Mouse (Mus musculus): ENCODE measurements around the gene Tspyl4. TPM values are rescaled to one million over a fixed set of nuclear protein-coding genes. Genes with fewer than 3 reads are reported as not detected.

Gene Tspyl4
- polyA plus RNA-seq, 1 experiment from 2014 or later: 40.4 TPM

GRCm38 (mm10) chr10:34309915-34310685 lies 12.9 kb downstream of the Tspyl4 start:
- Histone ChIP-seq H3K9me3 (ENCODE audit: control insufficient read depth, low read length) (no peaks in the 10 kb centered on the region), H3K4me2 (ENCODE audit: low read depth) (no peak overlapping the region), H3K4me3 (ENCODE audit: low read depth, low read length) (no peak overlapping the region), H3K36me3 (ENCODE audit: control insufficient read depth, insufficient read depth, low read length) (no peaks in the 10 kb centered on the region), H3K9ac (ENCODE audit: low read length) (no peak overlapping the region), H3K4me1 (ENCODE audit: control insufficient read depth, insufficient read depth, low read length) (no peaks in the 10 kb centered on the region), H3K27ac (ENCODE audit: low read depth, low read length) (no peak overlapping the region), H3K27me3 (ENCODE audit: control insufficient read depth, insufficient read depth, low read length) (no peaks in the 10 kb centered on the region)
- ATAC-seq (ENCODE audit: insufficient read depth, low FRiP score, low TSS enrichment) (no peak), DNase-seq (ENCODE audit: low spot score) (no peak)
- 93% methylated on average over 9 of the region's 9 CpGs for WGBS

GRCm38 (mm10) chr10:34312536-34312935 lies 15.3 kb downstream of the Tspyl4 start:
- Histone ChIP-seq H3K4me1 (ENCODE audit: control insufficient read depth, insufficient read depth, low read length) (peaks cover 9% of the 10 kb centered on the region; the same call in 1 of the 2 replicates), H3K27ac (ENCODE audit: low read depth, low read length) (no peak overlapping the region), H3K9ac (ENCODE audit: low read length) (no peak overlapping the region), H3K4me2 (ENCODE audit: low read depth) (no peak overlapping the region), H3K4me3 (ENCODE audit: low read depth, low read length) (no peak overlapping the region), H3K36me3 (ENCODE audit: control insufficient read depth, insufficient read depth, low read length) (no peaks in the 10 kb centered on the region), H3K9me3 (ENCODE audit: control insufficient read depth, low read length) (no peaks in the 10 kb centered on the region), H3K27me3 (ENCODE audit: control insufficient read depth, insufficient read depth, low read length) (no peaks in the 10 kb centered on the region)
- ATAC-seq (ENCODE audit: insufficient read depth, low FRiP score, low TSS enrichment): no peak
- no peak for DNase-seq (ENCODE audit: low spot score)
- WGBS: 59% methylated on average over 3 of the region's 3 CpGs

GRCm38 (mm10) chr10:34316571-34317216 lies 19.5 kb downstream of the Tspyl4 start:
- H3K9me3 ChIP-seq (ENCODE audit: control insufficient read depth, low read length): no peaks in the 10 kb centered on the region
- no peak overlapping the region for H3K9ac ChIP-seq (ENCODE audit: low read length)
- H3K27me3 ChIP-seq (ENCODE audit: control insufficient read depth, insufficient read depth, low read length): no peaks in the 10 kb centered on the region
- peak overlapping the region; percentile 84 for H3K27ac ChIP-seq (ENCODE audit: low read depth, low read length)
- H3K4me1 ChIP-seq (ENCODE audit: control insufficient read depth, insufficient read depth, low read length): peaks cover 9% of the 10 kb centered on the region; the same call in 1 of the 2 replicates
- WGBS: 3% methylated on average over 3 of the region's 3 CpGs
- H3K36me3 ChIP-seq (ENCODE audit: control insufficient read depth, insufficient read depth, low read length): no peaks in the 10 kb centered on the region
- peak overlapping the region; percentile 22 for H3K4me2 ChIP-seq (ENCODE audit: low read depth)
- DNase-seq (ENCODE audit: low spot score) (peak; percentile 76), ATAC-seq (ENCODE audit: insufficient read depth, low FRiP score, low TSS enrichment) (peak; percentile 94)
- 0 out of 2 replicates have a peak overlapping the region, but pooled peaks have one; percentile 8 for H3K4me3 ChIP-seq (ENCODE audit: low read depth, low read length)

DNA sequence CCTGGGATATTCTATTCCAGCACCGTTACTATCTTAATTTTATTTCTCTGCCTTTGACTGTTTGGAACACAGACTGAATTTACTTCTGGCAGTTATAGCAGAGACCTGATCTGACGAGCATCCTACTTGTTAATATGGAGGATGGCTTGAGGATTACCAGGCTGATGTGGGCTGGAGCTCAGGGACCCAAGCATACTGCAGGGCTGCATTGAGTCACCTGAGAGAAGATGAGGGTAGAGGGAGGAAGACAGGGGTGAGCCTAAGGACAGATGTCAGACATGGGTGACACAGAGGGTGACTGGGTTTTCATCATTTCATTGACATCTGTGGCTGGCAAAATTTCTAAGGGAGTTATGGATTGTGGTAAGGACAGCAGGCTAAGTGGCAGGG lies 20.0 kb downstream of the Tspyl4 start:
- ATAC-seq (ENCODE audit: insufficient read depth, low FRiP score, low TSS enrichment) (peak; percentile 50), DNase-seq (ENCODE audit: low spot score) (no peak)
- WGBS: 25% methylated on average over 2 of the region's 2 CpGs
- no peaks in the 10 kb centered on the region for H3K9me3 ChIP-seq (ENCODE audit: control insufficient read depth, low read length)
- H3K36me3 ChIP-seq (ENCODE audit: control insufficient read depth, insufficient read depth, low read length): no peaks in the 10 kb centered on the region
- H3K4me3 ChIP-seq (ENCODE audit: low read depth, low read length): no peak overlapping the region
- no peak overlapping the region for H3K9ac ChIP-seq (ENCODE audit: low read length)
- no peaks in the 10 kb centered on the region for H3K27me3 ChIP-seq (ENCODE audit: control insufficient read depth, insufficient read depth, low read length)
- H3K4me1 ChIP-seq (ENCODE audit: control insufficient read depth, insufficient read depth, low read length): peaks cover 9% of the 10 kb centered on the region; the same call in 1 of the 2 replicates
- H3K27ac ChIP-seq (ENCODE audit: low read depth, low read length): peak overlapping the region; percentile 84
- H3K4me2 ChIP-seq (ENCODE audit: low read depth): peak overlapping the region; percentile 9; the same call in 1 of the 2 replicates

GRCm38 (mm10) chr10:34320809-34321208 lies 23.6 kb downstream of the Tspyl4 start:
- WGBS: 82% methylated on average over 2 of the region's 2 CpGs
- H3K4me3 ChIP-seq (ENCODE audit: low read depth, low read length): no peak overlapping the region
- H3K4me1 ChIP-seq (ENCODE audit: control insufficient read depth, insufficient read depth, low read length): peaks cover 9% of the 10 kb centered on the region; the same call in 1 of the 2 replicates
- ATAC-seq (ENCODE audit: insufficient read depth, low FRiP score, low TSS enrichment) (no peak), DNase-seq (ENCODE audit: low spot score) (no peak)
- no peak overlapping the region for H3K9ac ChIP-seq (ENCODE audit: low read length)
- H3K27me3 ChIP-seq (ENCODE audit: control insufficient read depth, insufficient read depth, low read length): no peaks in the 10 kb centered on the region
- H3K4me2 ChIP-seq (ENCODE audit: low read depth): no peak overlapping the region
- no peaks in the 10 kb centered on the region for H3K36me3 ChIP-seq (ENCODE audit: control insufficient read depth, insufficient read depth, low read length)
- no peak overlapping the region for H3K27ac ChIP-seq (ENCODE audit: low read depth, low read length)
- no peaks in the 10 kb centered on the region for H3K9me3 ChIP-seq (ENCODE audit: control insufficient read depth, low read length)

DNA sequence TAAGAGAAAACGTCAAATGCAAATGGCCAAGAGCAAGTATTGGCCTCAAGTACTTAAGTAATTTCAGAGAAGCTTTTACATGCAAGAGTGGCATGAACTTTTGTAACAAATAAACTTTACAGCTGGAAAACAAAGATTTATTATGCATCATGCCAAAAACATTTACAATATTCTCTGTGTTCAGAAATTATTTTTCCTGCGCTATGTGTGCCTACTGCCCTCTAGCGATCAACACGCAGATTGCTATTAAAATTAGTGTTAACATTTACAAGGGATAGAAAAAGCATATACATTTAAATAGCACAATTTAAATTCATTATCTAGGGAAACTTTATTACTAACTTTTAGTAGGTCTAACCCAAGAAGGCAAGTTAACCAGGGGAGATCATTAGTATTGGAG lies 29.5 kb downstream of the Tspyl4 start:
- ATAC-seq (ENCODE audit: insufficient read depth, low FRiP score, low TSS enrichment) (no peak), DNase-seq (ENCODE audit: low spot score) (no peak)
- Histone ChIP-seq H3K4me2 (ENCODE audit: low read depth) (no peak overlapping the region), H3K36me3 (ENCODE audit: control insufficient read depth, insufficient read depth, low read length) (no peaks in the 10 kb centered on the region), H3K9me3 (ENCODE audit: control insufficient read depth, low read length) (no peaks in the 10 kb centered on the region), H3K27me3 (ENCODE audit: control insufficient read depth, insufficient read depth, low read length) (no peaks in the 10 kb centered on the region), H3K4me1 (ENCODE audit: control insufficient read depth, insufficient read depth, low read length) (no peaks in the 10 kb centered on the region), H3K9ac (ENCODE audit: low read length) (no peak overlapping the region), H3K27ac (ENCODE audit: low read depth, low read length) (no peak overlapping the region), H3K4me3 (ENCODE audit: low read depth, low read length) (no peak overlapping the region)
- WGBS: 28% methylated on average over 4 of the region's 4 CpGs

- no peak overlapping the region for H3K4me3 ChIP-seq (ENCODE audit: low read depth, low read length)
- no peak overlapping the region for H3K9ac ChIP-seq (ENCODE audit: low read length)
- H3K27me3 ChIP-seq (ENCODE audit: control insufficient read depth, insufficient read depth, low read length): no peaks in the 10 kb centered on the region
- 62% methylated on average over 5 of the region's 5 CpGs for WGBS
- H3K4me2 ChIP-seq (ENCODE audit: low read depth): no peak overlapping the region
- no peak overlapping the region for H3K27ac ChIP-seq (ENCODE audit: low read depth, low read length)
- H3K9me3 ChIP-seq (ENCODE audit: control insufficient read depth, low read length): no peaks in the 10 kb centered on the region
- H3K4me1 ChIP-seq (ENCODE audit: control insufficient read depth, insufficient read depth, low read length): no peaks in the 10 kb centered on the region
- ATAC-seq (ENCODE audit: insufficient read depth, low FRiP score, low TSS enrichment) (no peak), DNase-seq (ENCODE audit: low spot score) (no peak)
- no peaks in the 10 kb centered on the region for H3K36me3 ChIP-seq (ENCODE audit: control insufficient read depth, insufficient read depth, low read length)
These were observed 29.9 kb downstream of the Tspyl4 start for GRCm38 (mm10) chr10:34327144-34327543.

GRCm38 (mm10) chr10:34328310-34328709 lies 31.1 kb downstream of the Tspyl4 start:
- Histone ChIP-seq H3K27me3 (ENCODE audit: control insufficient read depth, insufficient read depth, low read length) (no peaks in the 10 kb centered on the region), H3K4me3 (ENCODE audit: low read depth, low read length) (no peak overlapping the region), H3K27ac (ENCODE audit: low read depth, low read length) (no peak overlapping the region), H3K4me2 (ENCODE audit: low read depth) (no peak overlapping the region), H3K4me1 (ENCODE audit: control insufficient read depth, insufficient read depth, low read length) (no peaks in the 10 kb centered on the region), H3K9me3 (ENCODE audit: control insufficient read depth, low read length) (no peaks in the 10 kb centered on the region), H3K36me3 (ENCODE audit: control insufficient read depth, insufficient read depth, low read length) (no peaks in the 10 kb centered on the region), H3K9ac (ENCODE audit: low read length) (no peak overlapping the region)
- 4% methylated on average over 2 of the region's 2 CpGs for WGBS
- ATAC-seq (ENCODE audit: insufficient read depth, low FRiP score, low TSS enrichment) (peak; percentile 64), DNase-seq (ENCODE audit: low spot score) (peak; percentile 47)

- no peaks in the 10 kb centered on the region for H3K27me3 ChIP-seq (ENCODE audit: control insufficient read depth, insufficient read depth, low read length)
- H3K27ac ChIP-seq (ENCODE audit: low read depth, low read length): no peak overlapping the region
- no peaks in the 10 kb centered on the region for H3K4me1 ChIP-seq (ENCODE audit: control insufficient read depth, insufficient read depth, low read length)
- H3K9ac ChIP-seq (ENCODE audit: low read length): no peak overlapping the region
- H3K36me3 ChIP-seq (ENCODE audit: control insufficient read depth, insufficient read depth, low read length): no peaks in the 10 kb centered on the region
- no peak overlapping the region for H3K4me3 ChIP-seq (ENCODE audit: low read depth, low read length)
- WGBS: 82% methylated on average over 6 of the region's 6 CpGs
- H3K4me2 ChIP-seq (ENCODE audit: low read depth): no peak overlapping the region
- H3K9me3 ChIP-seq (ENCODE audit: control insufficient read depth, low read length): no peaks in the 10 kb centered on the region
- ATAC-seq (ENCODE audit: insufficient read depth, low FRiP score, low TSS enrichment) (no peak), DNase-seq (ENCODE audit: low spot score) (no peak)
These were observed 43.8 kb downstream of the Tspyl4 start for GRCm38 (mm10) chr10:34341014-34341413.
